Mouse (Mus musculus) ES-E14 (cell line): Measurements from ENCODE around the gene Nkapl.

Experiments used
- CHD2 ChIP-seq: IDR thresholded peaks from 2 replicates; pipeline ENCODE4 v1.6.1; 2014; ENCODE audit warnings: mild to moderate bottlenecking, low read depth, low read length, inconsistent platforms
- MAFK ChIP-seq: IDR thresholded peaks from 2 replicates; pipeline ENCODE4 v1.6.1; 2014; ENCODE audit warnings: mild to moderate bottlenecking, low read depth, low read length, inconsistent platforms; ENCODE audit not compliant: insufficient read depth
- ZC3H11A ChIP-seq: IDR thresholded peaks from 2 replicates; pipeline ENCODE4 v1.6.1; 2012; ENCODE audit warnings: low read depth, mild to moderate bottlenecking, inconsistent platforms, low read length, borderline replicate concordance
- ZNF384 ChIP-seq: IDR thresholded peaks from 2 replicates; pipeline ENCODE4 v1.6.1; 2012; ENCODE audit warnings: low read depth, low read length, inconsistent platforms

- TF ChIP-seq ZC3H11A (no peak), ZNF384 (no peak), CHD2 (no peak), MAFK (no peak)
Measured at GRCm38 (mm10) chr13:21472427-21472826, 4.1 kb upstream of the Nkapl start.
